8 mouse cellular contexts compared by ENCODE assay signal in genomic region chr6:91153549-91154064, GRCm38 (mm10). TPM values are rescaled to one million over a fixed set of nuclear protein-coding genes. Genes with fewer than 3 reads are reported as not detected.
DNase-seq lines count a peak whose midpoint lies in the region; ATAC-seq and TF ChIP-seq lines count a peak whose summit lies in the region.

No protein-coding gene starts in this region.

- TF ChIP-seq CTCF in testis, adult 2 months (IDR thresholded peaks at IDR 0.05; ENCODE audit: control insufficient read depth, insufficient read depth, insufficient replicate concordance, low read depth, low read length), result no peak

- peaks cover 58% of the 10 kb centered on the region for H3K4me1 ChIP-seq in midbrain, embryonic 14.5 days (ENCODE audit: control insufficient read depth, insufficient read depth, low read length)
- peaks cover 18% of the 10 kb centered on the region for H3K4me1 ChIP-seq in testis, adult 2 months (ENCODE audit: control insufficient read depth, insufficient read depth, low read length)

- under 1% methylated on average over 10 of the region's 10 CpGs for WGBS in midbrain, embryonic 14.5 days

- no peak overlapping the region; the same call in 1 of the 2 replicates for H3K9ac ChIP-seq in midbrain, embryonic 14.5 days (replicated peaks; ENCODE audit: low read length)

- peak; percentile 61 for ATAC-seq in common myeloid progenitor, adult 5-6 weeks (replicated peaks; ENCODE audit: low read depth, poor library complexity, severe bottlenecking)
- peak; percentile 46 to 63 for ATAC-seq in hematopoietic stem cell, adult 5-6 weeks (replicated peaks in 1 of 2; ENCODE audit: insufficient read depth in 1 of 2, low FRiP score in 2 of 2, low TSS enrichment in 1 of 2, low read depth in 1 of 2, poor library complexity in 2 of 2, severe bottlenecking in 2 of 2)
- ATAC-seq in midbrain, embryonic 14.5 days (ENCODE audit: low FRiP score, low TSS enrichment), result peak; percentile 84

- no peaks in the 10 kb centered on the region for H3K9me3 ChIP-seq in midbrain, embryonic 14.5 days (ENCODE audit: control insufficient read depth, low read length)

- TF ChIP-seq POLR2A in testis, adult 2 months (IDR thresholded peaks at IDR 0.05; ENCODE audit: control insufficient read depth, low read depth, low read length), result no peak

- DNase-seq in layer of hippocampus, adult 11-12 months (ENCODE audit: low spot score), result peak; percentile 65
- DNase-seq in layer of hippocampus, adult 9-10 months (ENCODE audit: low spot score), result no peak
- peak; percentile 83 to 87 for DNase-seq in left cerebral cortex, postnatal 25 days (ENCODE audit: low spot score in 2 of 2)
- peak; percentile 94 for DNase-seq in midbrain, embryonic 14.5 days
- no peak for DNase-seq in c-Kit-positive CD71-positive TER-119-positive erythroid progenitor cells, embryonic 14.5 days (ENCODE audit: low spot score)

- H3K27me3 ChIP-seq in midbrain, embryonic 14.5 days (ENCODE audit: control insufficient read depth, insufficient read depth, low read length), result no peaks in the 10 kb centered on the region
- H3K27me3 ChIP-seq in testis, adult 2 months (ENCODE audit: control insufficient read depth, insufficient read depth, low read length), result no peaks in the 10 kb centered on the region

- intact Hi-C loops in left cerebral cortex, postnatal 25 days (cut with DNase I), result no loop called here

- H3K36me3 ChIP-seq in midbrain, embryonic 14.5 days (ENCODE audit: control insufficient read depth, insufficient read depth, low read length), result no peaks in the 10 kb centered on the region
- no peaks in the 10 kb centered on the region for H3K36me3 ChIP-seq in testis, adult 2 months (ENCODE audit: control insufficient read depth, insufficient read depth, low read length)

- H3K4me3 ChIP-seq in midbrain, embryonic 14.5 days (replicated peaks; ENCODE audit: low read depth, low read length), result peak overlapping the region; percentile 21
- peak overlapping the region; percentile 2 for H3K4me3 ChIP-seq in testis, adult 2 months (ENCODE audit: control insufficient read depth, low read depth, low read length)

- peak overlapping the region; percentile 92 for H3K27ac ChIP-seq in midbrain, embryonic 14.5 days (replicated peaks; ENCODE audit: low read depth, low read length)
- H3K27ac ChIP-seq in testis, adult 2 months (ENCODE audit: control insufficient read depth, insufficient read depth, low read depth, low read length), result no peak overlapping the region

- peak overlapping the region; percentile 54 for H3K4me2 ChIP-seq in midbrain, embryonic 14.5 days (ENCODE audit: low read length)

RNA-seq across cellular contexts. Expression of gene Hdac11, which starts 2.9 kb away (rescaled TPM):
- 1.7 and 3.7 TPM in 2 replicates for total RNA-seq in common myeloid progenitor, adult 5-6 weeks (2017)
- 6.4 and 11.7 TPM in 2 replicates for total RNA-seq in hematopoietic stem cell, adult 5-6 weeks (2017)
- 100 to 1,000 TPM; 158 to 161 TPM for total RNA-seq in left cerebral cortex, postnatal 25 days (2021)
- 42.1 and 50.3 TPM in 2 replicates for polyA plus RNA-seq in midbrain, embryonic 14.5 days (2014; fragmentation: Nextera tagmentation; extraction: Ambion mirVana)
- polyA plus RNA-seq in testis, adult 2 months (2012; rRNA removed), result 146 and 168 TPM in 2 replicates

RNA-seq across cellular contexts. Expression of gene Nup210, which starts 37.0 kb away (rescaled TPM):
- total RNA-seq in common myeloid progenitor, adult 5-6 weeks (2017), result 133 and 208 TPM in 2 replicates
- 140 and 155 TPM in 2 replicates for total RNA-seq in hematopoietic stem cell, adult 5-6 weeks (2017)
- total RNA-seq in left cerebral cortex, postnatal 25 days (2021), result 10 to 100 TPM; 26.5 to 28.9 TPM
- 17.1 and 28.0 TPM in 2 replicates for polyA plus RNA-seq in midbrain, embryonic 14.5 days (2014; fragmentation: Nextera tagmentation; extraction: Ambion mirVana)
- 6.1 and 9.9 TPM in 2 replicates for polyA plus RNA-seq in testis, adult 2 months (2012; rRNA removed)

RNA-seq across cellular contexts. Expression of gene Fbln2, which starts 58.6 kb away (rescaled TPM):
- total RNA-seq in common myeloid progenitor, adult 5-6 weeks (2017), result not detected in 2 replicates
- total RNA-seq in hematopoietic stem cell, adult 5-6 weeks (2017), result not detected in 2 replicates
- total RNA-seq in left cerebral cortex, postnatal 25 days (2021), result 1 to 10 TPM; 3.9 to 6.5 TPM
- polyA plus RNA-seq in midbrain, embryonic 14.5 days (2014; fragmentation: Nextera tagmentation; extraction: Ambion mirVana), result 4.8 and 12.0 TPM in 2 replicates
- polyA plus RNA-seq in testis, adult 2 months (2012; rRNA removed), result 2.4 and 4.8 TPM in 2 replicates

Comparison
In these comparisons a context has a peak if more than half of its experiments do, and no peak if none do; other contexts are left out.
1. DNase-seq: peak in layer of hippocampus, adult 11-12 months (single experiment), left cerebral cortex, postnatal 25 days (2 of 2) and midbrain, embryonic 14.5 days (single experiment); none in layer of hippocampus, adult 9-10 months (single experiment) and c-Kit-positive CD71-positive TER-119-positive erythroid progenitor cells, embryonic 14.5 days (single experiment).
2. RNA of gene Hdac11, which starts 2.9 kb away (total RNA-seq): 158 to 161 TPM in left cerebral cortex, postnatal 25 days; 6.4 to 11.7 TPM in hematopoietic stem cell, adult 5-6 weeks and 1.7 to 3.7 TPM in common myeloid progenitor, adult 5-6 weeks; every median in the first group is over 10 times any median in the second.
3. Peak in every context shown above with its lines, with median percentiles within 50 percentile points of each other: ATAC-seq.